Mouse (Mus musculus): ENCODE data around the gene Scgb1b3. TPM values are rescaled to one million over a fixed set of nuclear protein-coding genes. Genes with fewer than 3 reads are reported as not detected.

Gene Scgb1b3
- not detected in 2 replicates for polyA plus RNA-seq (2012; rRNA removed)

DNA sequence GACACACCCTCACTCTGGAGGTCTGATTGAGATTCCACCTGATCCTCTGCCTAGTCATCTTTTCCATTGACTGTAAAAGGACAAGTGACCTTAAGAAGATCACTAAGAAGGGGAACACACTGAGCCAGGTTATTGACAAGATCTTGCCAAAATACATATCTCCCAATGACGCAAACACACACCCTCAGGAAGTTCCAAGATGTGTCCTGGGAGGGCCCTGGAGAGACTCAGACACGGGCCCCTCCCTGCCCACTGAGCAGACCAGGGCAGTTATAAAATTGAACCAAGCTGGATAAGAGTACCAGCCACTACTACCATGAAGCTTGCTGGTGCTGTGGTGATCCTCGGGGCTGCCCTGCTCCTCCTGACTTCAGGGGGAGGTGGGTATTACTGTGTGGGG is at the start of gene Scgb1b3:
Scgb1b3 (plus strand) TSS at position 301 of the 400 bp plus-strand sequence.
- no peak within 1 kb of the TSS for H3K27ac ChIP-seq (ENCODE audit: control insufficient read depth, insufficient read depth, low read length)
- H3K4me1 ChIP-seq (replicated peaks; ENCODE audit: control insufficient read depth, insufficient read depth, low read length) = no peaks in the 10 kb centered on the region
- H3K27me3 ChIP-seq (ENCODE audit: control insufficient read depth, insufficient read depth, low read length) = no peaks in the 10 kb centered on the region
- DNase-seq = no peak
- no peaks in the 10 kb centered on the region for H3K36me3 ChIP-seq (ENCODE audit: control insufficient read depth, insufficient read depth, low read length)
- WGBS = 75% methylated on average over 3 of the region's 3 CpGs
- no peak for TF ChIP-seq POLR2A (IDR thresholded peaks at IDR 0.05; ENCODE audit: control insufficient read depth, extremely low read depth, insufficient read depth, low read length, poor library complexity)
- TF ChIP-seq CTCF (IDR thresholded peaks at IDR 0.05; ENCODE audit: borderline replicate concordance, control insufficient read depth, extremely low read depth, insufficient read depth, low read length, poor library complexity) = no peak
- no peak within 1 kb of the TSS for H3K4me3 ChIP-seq (ENCODE audit: control insufficient read depth, insufficient read depth, low read length)

DNA sequence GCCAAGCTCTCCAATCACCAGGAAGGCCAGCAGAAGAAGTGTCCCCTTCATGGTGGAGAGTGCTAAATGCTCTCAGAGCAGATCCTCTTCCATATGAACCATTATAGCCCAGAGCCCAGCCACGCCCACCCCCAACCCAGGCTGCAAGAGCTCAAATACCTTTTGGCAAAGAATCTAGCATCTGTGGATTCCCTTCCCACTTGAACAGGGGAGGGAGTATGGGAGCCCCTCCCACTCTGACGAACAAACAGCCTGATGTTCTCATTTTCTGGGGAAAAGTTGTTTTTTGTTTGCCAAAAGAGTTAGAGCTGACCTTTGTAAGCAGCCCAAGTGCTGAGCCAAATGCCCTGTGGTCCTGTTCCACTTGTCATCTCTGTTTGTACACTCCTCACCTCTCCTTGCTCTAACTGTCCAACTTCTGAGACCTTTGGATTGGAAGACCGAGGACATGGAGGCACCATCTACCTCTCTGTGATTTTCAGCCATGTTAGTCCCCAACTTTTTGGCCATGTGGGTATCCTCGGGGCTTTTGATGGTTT is 13.3 kb upstream of the Scgb1b3 start, which contains the start of gene Scgb2b3:
Scgb2b3 (minus strand) TSS at position 51 of the 539 bp plus-strand sequence.
- TF ChIP-seq CTCF (IDR thresholded peaks at IDR 0.05; ENCODE audit: borderline replicate concordance, control insufficient read depth, extremely low read depth, insufficient read depth, low read length, poor library complexity) (no peak), POLR2A (IDR thresholded peaks at IDR 0.05; ENCODE audit: control insufficient read depth, extremely low read depth, insufficient read depth, low read length, poor library complexity) (no peak)
- no peak for DNase-seq
- Histone ChIP-seq H3K36me3 (ENCODE audit: control insufficient read depth, insufficient read depth, low read length) (no peaks in the 10 kb centered on the region), H3K4me1 (replicated peaks; ENCODE audit: control insufficient read depth, insufficient read depth, low read length) (no peaks in the 10 kb centered on the region), H3K27ac (ENCODE audit: control insufficient read depth, insufficient read depth, low read length) (no peak within 1 kb of the TSS), H3K27me3 (ENCODE audit: control insufficient read depth, insufficient read depth, low read length) (no peaks in the 10 kb centered on the region), H3K4me3 (ENCODE audit: control insufficient read depth, insufficient read depth, low read length) (no peak within 1 kb of the TSS)
- WGBS = 78% methylated on average over 4 of the region's 4 CpGs

Other genes starting within 250 kb of the Scgb1b3 start
- 18.7 and 21.2 TPM in 2 replicates for gene Scn1b, start 248.6 kb upstream of the Scgb1b3 start, polyA plus RNA-seq (2012; rRNA removed)
- 681 and 790 TPM in 2 replicates for gene Gramd1a, start 219.7 kb upstream of the Scgb1b3 start, polyA plus RNA-seq (2012; rRNA removed)
- not detected in 2 replicates for gene Scgb2b2, start 85.1 kb upstream of the Scgb1b3 start, polyA plus RNA-seq (2012; rRNA removed)
- gene Scgb1b2, start 83.8 kb upstream of the Scgb1b3 start, polyA plus RNA-seq (2012; rRNA removed) = not detected in 2 replicates
- not detected in 2 replicates for gene Scgb2b3, start 13.5 kb upstream of the Scgb1b3 start, polyA plus RNA-seq (2012; rRNA removed)